Comparison of ENCODE assay signal across 8 mouse cellular contexts in genomic region chr15:100469189-100469545, GRCm38 (mm10). TPM values are rescaled to one million over a fixed set of nuclear protein-coding genes. Genes with fewer than 3 reads are reported as not detected.
DNase-seq lines count a peak whose midpoint lies in the region; ATAC-seq lines count a peak whose summit lies in the region.

No protein-coding gene starts in this region.

- peak overlapping the region; percentile 89 for H3K4me3 ChIP-seq in kidney, embryonic 15.5 days (replicated peaks)
- H3K4me3 ChIP-seq in brown adipose tissue, adult 24 weeks (ENCODE audit: insufficient read depth, low read depth, low read length) = peak overlapping the region; percentile 87
- peak overlapping the region; percentile 59 for H3K4me3 ChIP-seq in hindbrain, embryonic 14.5 days (replicated peaks; ENCODE audit: low read length)
- peak overlapping the region; percentile 83 for H3K4me3 ChIP-seq in midbrain, embryonic 14.5 days (replicated peaks; ENCODE audit: low read depth, low read length)

- H3K9me3 ChIP-seq in kidney, embryonic 15.5 days (replicated peaks) = no peaks in the 10 kb centered on the region
- H3K9me3 ChIP-seq in hindbrain, embryonic 14.5 days (ENCODE audit: control insufficient read depth, low read length) = no peaks in the 10 kb centered on the region
- H3K9me3 ChIP-seq in midbrain, embryonic 14.5 days (ENCODE audit: control insufficient read depth, low read length) = no peaks in the 10 kb centered on the region

- peak overlapping the region; percentile 67 for H3K9ac ChIP-seq in kidney, embryonic 15.5 days
- peak overlapping the region; percentile 76 for H3K9ac ChIP-seq in hindbrain, embryonic 14.5 days
- peak overlapping the region; percentile 86 for H3K9ac ChIP-seq in midbrain, embryonic 14.5 days (replicated peaks; ENCODE audit: low read length)

- no peak for DNase-seq in kidney, adult 11 months
- DNase-seq in hindbrain, embryonic 14.5 days (ENCODE audit: low spot score) = no peak
- DNase-seq in midbrain, embryonic 14.5 days = no peak
- no peak for DNase-seq in left cerebral cortex, adult 9 months (ENCODE audit: low spot score in 2 of 2)
- DNase-seq in thymus, adult 18-20 months = no peak
- no peak for DNase-seq in spleen, postnatal 14 days (ENCODE audit: low spot score in 2 of 2)

- peaks cover 24% of the 10 kb centered on the region for H3K4me1 ChIP-seq in kidney, embryonic 15.5 days
- H3K4me1 ChIP-seq in brown adipose tissue, adult 24 weeks (ENCODE audit: control insufficient read depth, insufficient read depth, insufficient read length, low read length) = no peaks in the 10 kb centered on the region
- H3K4me1 ChIP-seq in hindbrain, embryonic 14.5 days (replicated peaks; ENCODE audit: control insufficient read depth, insufficient read depth, low read length) = peaks cover 26% of the 10 kb centered on the region
- H3K4me1 ChIP-seq in midbrain, embryonic 14.5 days (ENCODE audit: control insufficient read depth, insufficient read depth, low read length) = peaks cover 20% of the 10 kb centered on the region

- under 1% methylated on average over 19 of the region's 19 CpGs for WGBS in kidney, embryonic 15.5 days
- 2% methylated on average over 19 of the region's 19 CpGs for WGBS in hindbrain, embryonic 14.5 days
- 0% methylated on average over 19 of the region's 19 CpGs for WGBS in midbrain, embryonic 14.5 days

- H3K27ac ChIP-seq in kidney, embryonic 15.5 days = peak overlapping the region; percentile 90
- H3K27ac ChIP-seq in brown adipose tissue, adult 24 weeks (replicated peaks; ENCODE audit: low read depth, low read length) = peak overlapping the region; percentile 88
- peak overlapping the region; percentile 78 for H3K27ac ChIP-seq in hindbrain, embryonic 14.5 days
- H3K27ac ChIP-seq in midbrain, embryonic 14.5 days (replicated peaks; ENCODE audit: low read depth, low read length) = peak overlapping the region; percentile 85

- peaks cover 21% of the 10 kb centered on the region for H3K36me3 ChIP-seq in kidney, embryonic 15.5 days
- peaks cover 20% of the 10 kb centered on the region for H3K36me3 ChIP-seq in hindbrain, embryonic 14.5 days (replicated peaks; ENCODE audit: control insufficient read depth, insufficient read depth)
- peaks cover 20% of the 10 kb centered on the region for H3K36me3 ChIP-seq in midbrain, embryonic 14.5 days (ENCODE audit: control insufficient read depth, insufficient read depth, low read length)

- ATAC-seq in kidney, embryonic 15.5 days (replicated peaks; ENCODE audit: low FRiP score) = no peak; the same call in none of the 2 replicates
- peak; percentile 60; the same call in 1 of the 2 replicates for ATAC-seq in hindbrain, embryonic 14.5 days (ENCODE audit: low FRiP score)
- peak; percentile 22; the same call in 1 of the 2 replicates for ATAC-seq in midbrain, embryonic 14.5 days (ENCODE audit: low FRiP score, low TSS enrichment)

- H3K27me3 ChIP-seq in kidney, embryonic 15.5 days = no peaks in the 10 kb centered on the region
- no peaks in the 10 kb centered on the region for H3K27me3 ChIP-seq in hindbrain, embryonic 14.5 days (ENCODE audit: control insufficient read depth, insufficient read depth, low read length)
- no peaks in the 10 kb centered on the region for H3K27me3 ChIP-seq in midbrain, embryonic 14.5 days (ENCODE audit: control insufficient read depth, insufficient read depth, low read length)

- H3K4me2 ChIP-seq in kidney, embryonic 15.5 days = peak overlapping the region; percentile 91
- H3K4me2 ChIP-seq in hindbrain, embryonic 14.5 days (replicated peaks) = peak overlapping the region; percentile 73
- H3K4me2 ChIP-seq in midbrain, embryonic 14.5 days (ENCODE audit: low read length) = peak overlapping the region; percentile 89

RNA-seq across cellular contexts. Expression of gene Letmd1, which starts 0.3 kb away (rescaled TPM):
- polyA plus RNA-seq in kidney, embryonic 15.5 days (2015; fragmentation: Nextera tagmentation; extraction: Ambion mirVana) = 27.5 and 27.8 TPM in 2 replicates
- 589 and 634 TPM in 2 replicates for polyA plus RNA-seq in brown adipose tissue, adult 24 weeks (2012; ENCODE audit: insufficient read depth, insufficient read length, missing spikeins)
- polyA plus RNA-seq in hindbrain, embryonic 14.5 days (2014; fragmentation: Nextera tagmentation; extraction: Ambion mirVana) = 49.8 and 52.1 TPM in 2 replicates
- 44.8 and 51.9 TPM in 2 replicates for polyA plus RNA-seq in midbrain, embryonic 14.5 days (2014; fragmentation: Nextera tagmentation; extraction: Ambion mirVana)

RNA-seq across cellular contexts. Expression of gene Csrnp2, which starts 26.1 kb away (rescaled TPM):
- 16.0 and 16.9 TPM in 2 replicates for polyA plus RNA-seq in kidney, embryonic 15.5 days (2015; fragmentation: Nextera tagmentation; extraction: Ambion mirVana)
- polyA plus RNA-seq in brown adipose tissue, adult 24 weeks (2012; ENCODE audit: insufficient read depth, insufficient read length, missing spikeins) = 1.5 and 1.7 TPM in 2 replicates
- 43.1 and 46.1 TPM in 2 replicates for polyA plus RNA-seq in hindbrain, embryonic 14.5 days (2014; fragmentation: Nextera tagmentation; extraction: Ambion mirVana)
- polyA plus RNA-seq in midbrain, embryonic 14.5 days (2014; fragmentation: Nextera tagmentation; extraction: Ambion mirVana) = 51.9 and 53.5 TPM in 2 replicates

RNA-seq across cellular contexts. Expression of gene Slc11a2, which starts 44.3 kb away (rescaled TPM):
- polyA plus RNA-seq in kidney, embryonic 15.5 days (2015; fragmentation: Nextera tagmentation; extraction: Ambion mirVana) = 26.8 and 28.2 TPM in 2 replicates
- 14.2 and 24.7 TPM in 2 replicates for polyA plus RNA-seq in brown adipose tissue, adult 24 weeks (2012; ENCODE audit: insufficient read depth, insufficient read length, missing spikeins)
- polyA plus RNA-seq in hindbrain, embryonic 14.5 days (2014; fragmentation: Nextera tagmentation; extraction: Ambion mirVana) = 18.5 and 18.6 TPM in 2 replicates
- polyA plus RNA-seq in midbrain, embryonic 14.5 days (2014; fragmentation: Nextera tagmentation; extraction: Ambion mirVana) = 18.5 and 21.6 TPM in 2 replicates

RNA-seq across cellular contexts. Expression of gene Gm5475, which starts 47.2 kb away (rescaled TPM):
- 0.15 and 0.25 TPM in 2 replicates for polyA plus RNA-seq in kidney, embryonic 15.5 days (2015; fragmentation: Nextera tagmentation; extraction: Ambion mirVana)
- not detected in 2 replicates for polyA plus RNA-seq in brown adipose tissue, adult 24 weeks (2012; ENCODE audit: insufficient read depth, insufficient read length, missing spikeins)
- 0.13 and 0.15 TPM in 2 replicates for polyA plus RNA-seq in hindbrain, embryonic 14.5 days (2014; fragmentation: Nextera tagmentation; extraction: Ambion mirVana)
- polyA plus RNA-seq in midbrain, embryonic 14.5 days (2014; fragmentation: Nextera tagmentation; extraction: Ambion mirVana) = not detected in 2 replicates

Comparison
In these comparisons a context has a peak if more than half of its experiments do, and no peak if none do; other contexts are left out.
1. RNA of gene Letmd1, which starts 0.3 kb away (polyA plus RNA-seq): 589 to 634 TPM in brown adipose tissue, adult 24 weeks; 49.8 to 52.1 TPM in hindbrain, embryonic 14.5 days, 44.8 to 51.9 TPM in midbrain, embryonic 14.5 days and 27.5 to 27.8 TPM in kidney, embryonic 15.5 days; every median in the first group is over 10 times any median in the second.
2. Peak in every context shown above with its lines, with median percentiles within 50 percentile points of each other: H3K27ac ChIP-seq, H3K4me2 ChIP-seq, H3K4me3 ChIP-seq and H3K9ac ChIP-seq.